Mouse (Mus musculus) T-cell, adult 2 months (primary cell): ENCODE results near the gene Gm29427.
"Not testable (repeated sequence)": the region's sequence is repeated elsewhere in the genome, so short reads cannot be mapped to it uniquely, and the experiment has no call there.

Experiments used
- DNase-seq: peaks from one replicate; pipeline ENCODE4 v3.0.0; 2022; ENCODE audit warnings: low spot score

The Gm29427 gene

GRCm38 (mm10) chr1:130659641-130660040, 56.0 kb downstream of the Gm29427 start:
- DNase-seq = not testable (repeated sequence)

DNA sequence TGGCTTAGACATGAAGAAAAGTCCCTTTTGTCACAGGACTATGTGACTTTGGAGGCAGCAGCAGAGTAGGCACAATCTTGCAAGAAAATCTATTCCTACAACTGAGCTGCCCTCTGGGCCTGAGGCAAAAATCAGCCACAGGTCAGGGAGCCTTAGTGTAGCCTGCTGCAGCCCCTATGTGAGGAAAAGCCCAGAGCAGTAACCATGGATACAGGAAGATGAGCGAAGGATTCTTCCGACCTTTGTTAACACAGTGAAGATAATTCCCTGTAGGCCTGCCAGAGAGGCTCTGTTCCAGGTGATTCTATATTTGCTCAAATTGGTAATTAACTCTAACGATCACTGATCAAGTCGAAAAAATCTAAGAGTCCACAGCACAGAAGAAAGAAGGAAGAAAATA, 71.5 kb downstream of the Gm29427 start:
- DNase-seq = no peak

DNA sequence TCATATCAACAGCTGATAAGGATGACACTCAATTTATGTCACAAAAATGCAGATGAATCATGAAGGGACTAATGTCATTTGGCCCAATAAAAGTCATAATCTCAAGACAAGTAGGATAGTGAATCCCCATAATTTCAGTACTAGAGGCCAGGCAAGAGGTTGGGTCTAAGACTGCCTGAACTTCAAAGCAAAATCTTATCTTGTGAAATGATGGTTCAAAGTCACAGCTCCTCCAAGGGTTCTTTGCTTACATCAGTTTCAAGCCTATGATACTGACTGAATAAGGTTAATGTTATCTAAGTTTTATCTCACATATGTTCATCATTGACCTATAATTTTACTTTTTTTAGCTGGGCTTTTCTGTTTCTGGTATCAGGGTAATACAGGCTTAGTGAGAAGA, 74.6 kb downstream of the Gm29427 start:
- no peak for DNase-seq

GRCm38 (mm10) chr1:130633761-130634410, 81.7 kb downstream of the Gm29427 start:
- DNase-seq = peak; percentile 86

DNA sequence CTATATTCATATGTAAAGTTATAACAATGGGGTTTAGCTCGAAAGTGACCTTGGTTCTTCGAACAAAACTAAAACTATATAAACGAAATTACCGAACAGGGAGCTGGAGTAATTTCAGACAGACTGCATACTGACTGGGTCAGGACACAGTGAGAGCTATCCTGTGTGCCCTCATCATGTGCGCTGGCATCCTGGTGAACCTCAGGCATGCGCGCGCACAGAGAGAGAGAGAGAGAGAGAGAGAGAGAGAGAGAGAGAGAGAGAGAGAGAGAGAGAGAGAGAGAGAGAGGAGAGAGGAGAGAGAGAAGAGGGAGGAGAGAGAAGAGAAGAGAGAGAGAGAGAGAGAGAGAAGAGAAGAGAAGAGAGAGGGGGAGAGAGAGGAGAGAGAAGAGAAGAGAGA, 82.3 kb downstream of the Gm29427 start:
- DNase-seq = peak; percentile 51

DNA sequence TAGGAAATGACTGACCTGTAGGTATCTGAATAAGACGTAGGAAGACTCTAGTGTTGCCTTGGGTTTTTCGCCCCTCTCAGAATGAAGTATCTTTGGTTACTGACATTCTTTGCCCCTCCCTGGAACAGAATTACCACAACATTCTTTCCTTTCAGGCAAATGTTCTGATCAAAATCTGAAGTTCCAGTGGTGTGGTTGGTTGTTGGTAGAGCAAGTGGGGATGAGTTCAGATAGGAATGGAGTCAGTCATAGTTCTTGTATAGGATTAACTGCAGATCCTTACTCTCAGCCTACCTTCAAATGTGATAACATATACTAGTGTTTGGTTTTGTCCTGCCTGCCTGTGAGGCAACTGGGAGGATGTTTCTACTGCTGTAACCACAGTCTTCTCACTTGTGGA, 86.1 kb downstream of the Gm29427 start, which contains the start of gene Zp3r:
TSS of gene Zp3r (minus strand) at position 101 of the 400 bp plus-strand sequence.
- DNase-seq = peak; percentile 11
